Mouse (Mus musculus): ENCODE results near the gene Heatr4.
"Not testable (repeated sequence)": the region's sequence is repeated elsewhere in the genome, so short reads cannot be mapped to it uniquely, and the experiment has no call there.

Heatr4 gene

GRCm38 (mm10) chr12:83984752-83985151 is at the start of gene Heatr4:
TSS of gene Heatr4 (minus strand) at chr12:83984852.
- DNase-seq (ENCODE audit: low spot score) = no peak

DNA sequence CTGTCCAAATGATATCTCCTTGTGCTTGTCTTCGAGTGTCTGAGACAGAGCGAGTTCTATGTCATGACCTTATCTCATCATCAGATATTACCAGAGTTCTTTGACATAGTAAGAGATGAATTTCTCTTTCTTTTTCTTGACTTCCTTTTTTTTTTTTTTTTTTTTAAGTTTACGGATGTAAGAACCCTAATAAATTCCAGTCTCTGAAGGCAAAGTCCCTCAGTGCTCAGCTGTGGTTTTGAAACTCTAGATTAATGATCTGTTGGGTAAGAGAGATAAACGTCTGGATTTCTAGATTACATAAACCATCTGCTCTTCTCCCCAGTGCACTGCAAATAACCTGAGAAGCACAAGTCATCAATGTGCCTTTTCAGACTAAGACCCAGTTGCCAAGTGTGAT is 49.5 kb upstream of the Heatr4 start:
- DNase-seq (ENCODE audit: low spot score) = no peak

DNA sequence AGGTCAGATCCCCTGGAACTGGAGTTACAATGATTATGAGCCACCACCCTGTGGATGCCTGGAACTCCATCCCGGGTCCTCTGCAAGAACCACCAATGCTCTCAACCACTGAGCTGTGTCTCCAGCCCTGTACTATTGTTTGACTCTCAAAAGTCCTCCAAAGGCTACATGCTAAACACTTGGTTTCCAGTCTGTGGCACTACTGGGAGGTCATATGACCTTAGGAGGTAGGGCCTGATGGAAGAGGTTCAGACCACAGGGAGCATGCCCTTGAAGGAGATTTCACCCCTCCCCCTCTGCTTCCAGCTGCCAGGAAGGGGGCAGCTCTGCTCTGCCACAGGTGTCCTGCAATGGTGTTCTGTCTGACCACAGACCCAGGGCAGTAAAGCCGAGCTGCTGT is 48.6 kb upstream of the Heatr4 start:
- DNase-seq (ENCODE audit: low spot score) = not testable (repeated sequence)

GRCm38 (mm10) chr12:84032854-84033253 is 48.2 kb upstream of the Heatr4 start:
- no peak for DNase-seq (ENCODE audit: low spot score)

- peak; percentile 81 for DNase-seq (ENCODE audit: low spot score)
Measured at GRCm38 (mm10) chr12:84030659-84031332, 46.1 kb upstream of the Heatr4 start.

DNA sequence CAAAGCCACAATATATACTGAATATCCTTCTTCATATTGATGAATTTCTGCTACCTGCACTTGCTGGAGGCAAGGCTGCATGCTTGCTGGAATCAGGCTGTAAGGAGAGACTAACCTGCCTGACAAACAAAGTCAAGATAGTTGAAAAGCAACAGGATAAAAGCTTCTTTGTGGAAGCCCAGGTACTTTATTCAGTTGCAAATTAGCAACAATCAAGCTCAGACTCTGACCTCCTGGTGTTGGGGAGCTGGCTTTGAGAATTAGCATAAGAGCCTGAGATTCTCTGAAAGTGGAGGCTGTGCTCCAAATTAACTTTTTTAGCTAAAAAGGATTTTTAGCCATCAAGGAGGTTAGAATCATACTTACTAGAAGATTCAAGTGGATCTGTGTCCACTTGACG is 44.4 kb upstream of the Heatr4 start:
- not testable (repeated sequence) for DNase-seq (ENCODE audit: low spot score)

DNA sequence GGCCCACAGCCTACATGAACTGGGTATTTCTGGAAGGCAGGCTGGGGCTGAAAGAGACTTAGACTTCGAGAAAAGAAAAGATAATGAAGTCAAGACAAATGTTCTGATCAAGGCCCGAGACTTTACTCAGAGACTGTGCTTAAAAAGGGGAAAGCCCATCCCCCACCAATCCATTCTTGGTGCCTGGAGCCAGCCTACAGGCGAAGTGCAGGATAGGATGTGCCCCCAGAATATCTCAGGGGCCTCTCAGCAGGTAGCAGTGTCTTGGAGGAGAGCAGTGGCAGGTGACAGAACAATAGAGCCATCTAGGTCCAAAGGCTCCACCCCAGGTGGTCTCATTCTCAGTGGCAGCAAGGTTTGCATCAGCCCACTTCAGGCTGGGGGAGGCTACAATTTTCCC is 43.7 kb upstream of the Heatr4 start:
- DNase-seq (ENCODE audit: low spot score) = not testable (repeated sequence)

DNA sequence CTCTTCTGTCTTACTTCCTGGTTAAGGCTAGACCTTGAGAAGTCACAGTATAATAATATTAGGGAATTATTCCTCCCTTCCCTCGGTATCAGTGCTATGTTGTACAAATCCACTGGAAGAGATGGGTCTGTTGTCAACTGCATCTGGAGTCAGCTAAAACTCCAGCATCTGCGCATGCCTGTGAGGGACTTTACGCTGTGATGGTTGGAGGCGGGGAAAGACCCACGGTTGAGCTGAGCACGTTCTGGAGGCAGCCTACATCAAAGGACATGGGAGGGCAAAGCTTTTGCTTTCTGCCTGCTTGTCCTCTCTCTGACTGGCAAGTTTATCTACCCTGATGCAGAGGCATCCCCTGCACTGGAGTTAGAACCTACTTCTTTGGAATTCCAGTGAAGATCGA is 41.2 kb upstream of the Heatr4 start:
- DNase-seq (ENCODE audit: low spot score) = no peak

GRCm38 (mm10) chr12:84023052-84023745 is 38.5 kb upstream of the Heatr4 start:
- no peak for DNase-seq (ENCODE audit: low spot score)

DNA sequence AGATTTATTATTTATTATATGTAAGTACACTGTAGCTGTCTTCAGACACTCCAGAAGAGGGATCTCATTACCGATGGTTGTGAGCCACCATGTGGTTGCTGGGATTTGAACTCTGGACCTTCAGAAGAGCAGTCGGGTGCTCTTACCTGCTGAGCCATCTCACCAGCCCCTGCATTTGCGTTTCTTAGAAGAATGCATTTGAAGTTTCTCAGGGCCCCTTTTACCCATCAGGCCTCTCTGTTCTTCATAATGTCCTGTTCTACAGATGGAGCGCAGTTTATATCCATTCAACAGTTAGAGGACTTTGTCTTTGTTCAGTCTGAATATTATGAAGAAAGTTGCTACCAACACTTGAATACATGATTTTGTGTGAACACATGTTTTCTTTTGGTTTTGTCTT is 37.6 kb upstream of the Heatr4 start:
- not testable (repeated sequence) for DNase-seq (ENCODE audit: low spot score)

- DNase-seq (ENCODE audit: low spot score) = peak; percentile 64
Measured at GRCm38 (mm10) chr12:84020528-84020927, 35.9 kb upstream of the Heatr4 start.

DNA sequence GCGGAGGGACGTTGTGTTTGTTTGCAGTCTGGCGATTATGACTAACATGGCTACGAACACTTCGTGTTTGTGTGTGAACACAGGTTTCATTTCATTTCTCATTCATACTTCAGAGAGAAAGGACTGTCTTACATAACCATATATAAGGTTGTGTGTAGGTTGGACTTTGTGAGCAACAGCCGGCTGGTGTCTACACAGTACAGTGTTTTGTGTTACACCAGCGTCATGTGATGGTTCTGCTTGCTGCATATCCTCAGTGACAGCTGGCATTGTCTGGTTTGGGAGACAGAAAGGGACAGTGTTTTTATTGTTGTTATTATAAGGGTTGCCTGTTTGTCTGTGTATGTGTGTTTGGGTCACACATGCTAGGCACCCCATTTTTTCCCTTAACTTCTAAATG is 29.0 kb upstream of the Heatr4 start:
- DNase-seq (ENCODE audit: low spot score) = no peak

DNA sequence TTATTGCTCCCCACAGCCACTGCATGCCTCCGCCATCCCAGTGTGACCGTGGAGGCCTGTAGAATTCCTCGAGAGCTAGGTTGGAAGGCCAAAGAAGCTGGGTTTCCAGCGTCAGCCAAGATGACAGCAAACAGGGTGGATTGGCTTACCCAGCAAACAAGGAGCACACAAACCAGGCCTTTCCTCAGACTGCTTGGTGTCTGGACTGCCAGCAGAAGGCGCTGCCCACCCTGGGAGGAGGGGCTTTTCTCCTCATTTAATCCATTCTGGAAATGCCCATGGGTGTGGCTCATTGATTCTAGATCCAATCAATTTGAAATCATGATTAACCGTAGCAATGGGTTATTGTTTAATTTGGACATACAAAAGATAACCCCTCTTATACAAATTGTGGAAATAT is 28.5 kb upstream of the Heatr4 start:
- DNase-seq (ENCODE audit: low spot score) = no peak

DNA sequence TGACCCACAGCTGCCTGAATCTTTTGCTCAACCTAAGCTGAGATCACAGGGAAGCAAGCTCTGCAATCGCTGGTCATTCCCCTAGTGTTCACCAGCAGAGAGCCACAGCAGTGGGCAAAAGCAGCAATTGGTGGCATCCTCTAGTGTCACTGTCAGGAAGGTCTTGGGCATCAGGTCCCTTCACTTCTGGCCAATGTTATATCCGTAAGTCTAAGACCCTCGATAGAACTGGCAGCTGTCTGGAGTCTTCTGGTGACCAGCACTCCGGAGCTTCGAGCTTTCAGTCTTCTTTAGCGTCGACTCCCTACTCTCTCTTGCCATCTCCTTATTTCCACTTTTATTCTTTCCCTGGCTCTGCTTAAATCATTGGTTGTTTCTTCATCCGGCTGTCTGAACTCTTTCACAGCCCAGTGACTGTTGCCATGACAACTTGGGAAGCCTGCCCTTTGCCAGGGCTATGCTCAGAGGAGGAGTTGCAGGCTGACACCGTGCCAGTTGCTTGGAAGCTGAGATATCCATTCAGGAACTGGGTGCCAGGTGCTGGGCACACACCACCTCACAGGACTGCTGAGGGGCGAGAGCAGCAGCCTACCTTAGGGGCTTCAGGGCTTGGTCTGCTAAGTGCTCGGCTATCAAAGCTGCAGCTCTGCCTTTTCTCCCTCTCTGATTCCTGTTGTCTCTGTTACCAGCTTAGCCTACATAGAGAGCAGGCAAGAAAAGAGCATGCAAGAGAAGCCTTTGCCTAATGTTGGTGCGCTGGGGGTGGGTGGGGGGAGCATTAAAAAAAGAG is 26.8 kb upstream of the Heatr4 start:
- DNase-seq (ENCODE audit: low spot score) = no peak

DNA sequence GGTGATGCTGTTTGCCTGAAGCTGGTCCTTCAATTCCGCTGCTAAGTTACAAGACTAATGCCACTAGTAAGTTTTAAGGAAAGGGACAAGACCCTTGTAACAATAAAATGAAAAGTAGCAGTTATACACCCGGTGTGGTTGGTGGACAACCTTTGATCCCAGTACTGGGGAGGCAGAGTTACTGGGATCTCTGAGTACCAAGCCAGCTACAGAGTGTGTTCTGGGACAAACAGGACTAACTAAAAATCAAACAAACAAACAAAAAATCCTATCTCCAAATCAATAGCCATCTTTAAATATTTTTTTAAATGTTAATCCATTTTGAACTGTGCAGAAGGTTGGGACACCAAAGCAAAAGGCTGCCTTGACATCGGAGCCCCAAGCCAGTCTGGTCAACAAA is 25.5 kb upstream of the Heatr4 start:
- DNase-seq (ENCODE audit: low spot score) = no peak

DNA sequence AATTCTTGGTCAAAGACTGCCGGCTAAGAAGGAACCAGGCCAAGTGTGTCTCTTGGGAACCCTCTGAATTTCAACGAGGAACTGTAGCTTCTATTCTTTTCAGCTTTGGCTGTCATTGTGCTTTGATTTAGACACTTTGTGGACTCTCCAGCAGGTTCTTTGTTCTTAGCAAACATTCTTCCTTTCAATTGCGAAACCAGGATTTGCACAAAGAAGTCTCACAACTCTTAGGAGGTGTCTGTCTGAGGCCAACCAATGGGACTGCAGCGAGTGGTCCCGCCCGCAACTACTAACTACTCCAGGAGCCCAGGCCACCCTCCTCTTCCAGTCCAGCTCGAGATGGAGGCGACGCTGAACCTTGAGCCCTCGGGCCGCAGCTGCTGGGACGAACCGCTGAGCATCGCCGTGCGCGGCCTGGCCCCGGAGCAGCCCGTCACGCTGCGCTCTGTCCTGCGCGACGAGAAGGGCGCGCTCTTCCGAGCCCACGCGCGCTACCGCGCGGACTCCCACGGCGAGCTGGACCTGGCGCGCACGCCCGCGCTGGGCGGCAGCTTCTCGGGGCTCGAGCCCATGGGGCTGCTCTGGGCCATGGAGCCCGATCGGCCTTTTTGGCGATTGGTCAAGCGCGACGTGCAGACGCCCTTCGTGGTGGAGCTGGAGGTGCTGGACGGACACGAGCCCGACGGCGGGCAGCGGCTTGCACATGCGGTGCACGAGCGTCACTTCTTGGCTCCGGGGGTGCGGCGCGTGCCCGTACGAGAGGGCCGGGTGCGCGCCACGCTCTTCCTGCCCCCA is 24.7 kb upstream of the Heatr4 start, which contains the start of gene Acot1:
TSS of gene Acot1 (plus strand) at position 320 of the 795 bp plus-strand sequence.
- peak; percentile 52 for DNase-seq (ENCODE audit: low spot score)

- no peak for DNase-seq (ENCODE audit: low spot score)
Measured at GRCm38 (mm10) chr12:84008729-84009128, 24.1 kb upstream of the Heatr4 start.

GRCm38 (mm10) chr12:84008251-84008650 is 23.6 kb upstream of the Heatr4 start:
- DNase-seq (ENCODE audit: low spot score) = no peak

- DNase-seq (ENCODE audit: low spot score) = no peak
Measured at GRCm38 (mm10) chr12:84003866-84004265, 19.2 kb upstream of the Heatr4 start.

- no peak for DNase-seq (ENCODE audit: low spot score)
Measured at GRCm38 (mm10) chr12:84000418-84000817, 15.8 kb upstream of the Heatr4 start.

GRCm38 (mm10) chr12:83999237-83999636 is 14.6 kb upstream of the Heatr4 start:
- DNase-seq (ENCODE audit: low spot score) = peak; percentile 58

Measured in urinary bladder, postnatal 25 days (tissue).